Mouse (Mus musculus) embryonic fibroblast, embryonic 13.5 days (primary cell): ENCODE results near the gene Smad1.
A peak's percentile ranks its signal among the peaks of the same experiment; 100 is the strongest.

Experiments used
- CTCF ChIP-seq: IDR thresholded peaks from 2 replicates; pipeline ENCODE4 v1.5.1; 2011; ENCODE audit warnings: mild to moderate bottlenecking, control low read depth, low read length, moderate library complexity, borderline replicate concordance; ENCODE audit not compliant: insufficient read depth
- POLR2A ChIP-seq: IDR thresholded peaks from 2 replicates; pipeline ENCODE4 v1.6.1; 2011; ENCODE audit warnings: low read depth, mild to moderate bottlenecking, control low read depth, low read length, moderate library complexity

- no peak for TF ChIP-seq POLR2A
- TF ChIP-seq CTCF, result peak; percentile 93
Observed at GRCm38 (mm10) chr8:79297763-79298162, 101.6 kb downstream of the Smad1 start.
